In genomic region chr5:92681861-92682260, GRCm38 (mm10) we compare ENCODE assay signal across 15 mouse cellular contexts. TPM values are rescaled to one million over a fixed set of nuclear protein-coding genes. Genes with fewer than 3 reads are reported as not detected.
"Had no signal": no experiment of that assay in that cellular context is flagged by ENCODE, and none has a peak within 500 bp of the region (broad histone marks: within the 10 kb centered on the region; RNA-seq: fewer than 3 reads in every experiment).

No protein-coding gene starts in this region.

- H3K9me3 ChIP-seq: neural tube, embryonic 15.5 days; stomach, embryonic 15.5 days had no signal

- DNase-seq: right cerebral cortex, adult 18-20 months; right cerebral cortex, postnatal 14 days; right cerebral cortex, postnatal 25 days; right cerebral cortex, postnatal 4 days; spleen, adult 18-20 months; thymus, adult 18-20 months; thymus, adult 2 months; thymus, postnatal 14 days; thymus, postnatal 25 days; thymus, postnatal 36 days; thymus, postnatal 4 days had no signal

- H3K9ac ChIP-seq: stomach, embryonic 15.5 days had no signal

- H3K27ac ChIP-seq: stomach, embryonic 15.5 days; stomach, postnatal 0 days had no signal

- H3K36me3 ChIP-seq: neural tube, embryonic 15.5 days; stomach, embryonic 15.5 days had no signal

- H3K27me3 ChIP-seq: stomach, embryonic 15.5 days had no signal

RNA-seq across cellular contexts. Expression of gene Shroom3, which starts 1.4 kb away (rescaled TPM):
- total RNA-seq: neutrophil, adult 5-6 weeks had no signal
